In the genomic region with DNA sequence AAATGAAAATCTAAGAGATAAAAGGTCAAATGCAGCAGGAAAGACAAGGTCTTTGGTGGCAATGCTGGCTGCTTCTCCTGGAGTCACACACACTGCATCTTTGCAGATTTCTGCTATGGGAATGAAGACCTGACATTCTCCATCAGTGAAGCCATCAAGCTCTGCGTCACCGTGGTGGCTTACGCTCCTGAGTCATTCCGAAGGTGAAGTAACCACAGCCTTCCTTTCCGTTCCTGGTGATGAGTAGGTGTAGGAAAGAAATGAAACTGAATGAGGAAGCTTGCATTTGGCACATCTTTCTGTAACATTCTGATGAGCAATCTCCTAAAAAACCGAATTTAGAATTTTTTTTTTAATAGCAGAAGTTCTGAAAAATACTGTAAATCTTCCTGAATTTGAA, we compare ENCODE assay signal across 14 mouse cellular contexts. TPM values are rescaled to one million over a fixed set of nuclear protein-coding genes. Genes with fewer than 3 reads are reported as not detected.
DNase-seq lines count a peak whose midpoint lies in the region.
"Had no signal": no experiment of that assay in that cellular context is flagged by ENCODE, and none has a peak within 500 bp of the region (broad histone marks: within the 10 kb centered on the region; RNA-seq: fewer than 3 reads in every experiment).

No protein-coding gene starts in this region.

- intact Hi-C loops in left cerebral cortex, postnatal 25 days (cut with DNase I): no loop called here

- peak; percentile 24 for DNase-seq in layer of hippocampus, adult 11-12 months (ENCODE audit: low spot score)
- DNase-seq in layer of hippocampus, postnatal 14 days (ENCODE audit: low spot score in 2 of 2): no peak
- DNase-seq in CD4-positive, CD25-positive, alpha-beta regulatory T cell, adult 2 months (ENCODE audit: low read depth, low spot score): peak; percentile 35
- peak; percentile 54 to 68 for DNase-seq in frontal cortex, postnatal 36 days (ENCODE audit: low spot score in 2 of 2)
- DNase-seq in left cerebral cortex, postnatal 25 days (ENCODE audit: low spot score in 2 of 2): peak; percentile 62 to 88
- DNase-seq in spleen, postnatal 14 days (ENCODE audit: low spot score in 2 of 2): no peak
- DNase-seq in adrenal gland, postnatal 36 days: no peak
- no peak for DNase-seq in adrenal gland, adult 2 months
- DNase-seq: cerebellum, postnatal 14 days; forebrain, postnatal 0 days; gastrocnemius, postnatal 25 days; kidney, postnatal 10 days; spleen, adult 18-20 months; thymus, postnatal 25 days had no signal

RNA-seq across cellular contexts. Expression of a gene that starts 51.1 kb away (rescaled TPM):
- 10 to 100 TPM; 36.7 to 37.1 TPM for total RNA-seq in layer of hippocampus, postnatal 14 days (2021)
- 10 to 100 TPM; 32.7 to 34.8 TPM for total RNA-seq in left cerebral cortex, postnatal 25 days (2021)
- total RNA-seq in adrenal gland, postnatal 36 days (2021): 10 to 100 TPM; 66.5 to 82.7 TPM
- 10 to 100 TPM; 74.5 to 81.4 TPM for total RNA-seq in adrenal gland, adult 2 months (2021)
- 25.7 and 26.0 TPM in 2 replicates for polyA plus RNA-seq in adrenal gland, adult 2 months (2012; rRNA removed)

Comparison
In these comparisons a context has a peak if more than half of its experiments do, and no peak if none do; other contexts are left out.
1. DNase-seq: peak in layer of hippocampus, adult 11-12 months (single experiment), CD4-positive, CD25-positive, alpha-beta regulatory T cell, adult 2 months (single experiment), frontal cortex, postnatal 36 days (2 of 2) and left cerebral cortex, postnatal 25 days (2 of 2); none in layer of hippocampus, postnatal 14 days (0 of 2), spleen, postnatal 14 days (0 of 2), adrenal gland, postnatal 36 days (0 of 2) and adrenal gland, adult 2 months (single experiment).